Mouse (Mus musculus) left cerebral cortex, adult 9 months (tissue): ENCODE data around the gene Metrnl.
A peak's percentile ranks its signal among the peaks of the same experiment; 100 is the strongest.

Experiments used
- DNase-seq, 2 experiments: peaks; one replicate each; pipeline ENCODE4 v3.0.0; 2022; ENCODE audit warnings: low spot score in 2 of 2

The Metrnl gene

DNA sequence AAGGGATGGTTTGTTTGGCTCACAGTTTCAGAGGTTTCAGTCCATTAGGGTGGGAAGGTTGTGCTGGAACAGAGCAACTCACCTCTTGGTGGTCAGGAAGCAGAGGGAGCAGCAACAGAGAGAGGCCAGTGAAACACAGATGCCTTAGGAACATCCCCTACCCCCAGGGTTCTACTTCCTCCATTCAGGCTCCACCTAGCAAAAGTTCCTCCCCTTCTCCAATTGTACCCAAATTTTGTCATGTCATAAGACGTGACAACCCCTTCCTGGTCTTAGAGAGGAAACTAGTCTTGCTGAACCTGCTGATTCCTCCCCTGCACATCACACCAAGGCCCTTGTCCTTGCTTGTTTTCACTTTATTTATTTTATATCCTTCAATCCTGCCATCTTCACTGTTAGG is 32.8 kb downstream of the Metrnl start:
- no peak for DNase-seq

DNA sequence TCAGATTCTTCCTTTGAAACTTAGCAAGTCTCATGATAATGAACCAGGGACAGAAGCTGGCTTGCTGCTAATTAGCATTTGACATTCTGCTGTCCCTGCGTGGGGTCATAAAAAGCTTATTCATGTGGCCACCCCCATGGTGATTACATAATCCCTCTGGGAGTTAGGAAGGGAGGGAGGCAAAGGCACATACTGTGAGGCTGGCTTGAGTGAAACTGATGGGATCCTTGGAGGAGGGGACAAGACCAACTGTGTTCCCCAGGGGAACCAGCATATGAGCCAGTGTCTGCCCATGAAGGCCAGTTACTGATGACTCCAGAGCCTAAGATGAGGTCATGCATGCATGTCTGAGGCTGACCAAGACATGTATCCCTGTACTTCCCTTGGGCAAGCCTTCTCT is 33.5 kb downstream of the Metrnl start:
- DNase-seq, result no peak

DNA sequence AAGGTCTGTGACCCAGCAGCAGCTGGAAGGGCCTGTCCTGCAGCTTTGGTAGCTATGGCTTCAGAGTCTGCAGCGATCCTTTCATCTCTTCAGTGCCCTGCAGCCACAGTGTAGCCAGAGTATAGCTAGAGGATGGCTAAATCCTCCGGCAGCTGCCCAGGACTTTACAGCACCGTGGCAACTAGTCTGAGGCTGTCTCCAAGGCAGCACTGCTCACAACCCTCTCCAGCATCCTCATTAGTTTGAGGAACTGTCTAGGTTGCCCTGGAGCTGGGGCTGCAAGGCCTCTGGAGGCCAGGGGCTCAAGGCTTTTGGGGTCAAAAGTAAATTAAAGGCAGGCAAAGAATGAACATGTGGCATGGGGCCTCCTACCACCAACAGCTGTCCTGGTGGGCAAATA is 37.3 kb downstream of the Metrnl start:
- no peak for DNase-seq

DNA sequence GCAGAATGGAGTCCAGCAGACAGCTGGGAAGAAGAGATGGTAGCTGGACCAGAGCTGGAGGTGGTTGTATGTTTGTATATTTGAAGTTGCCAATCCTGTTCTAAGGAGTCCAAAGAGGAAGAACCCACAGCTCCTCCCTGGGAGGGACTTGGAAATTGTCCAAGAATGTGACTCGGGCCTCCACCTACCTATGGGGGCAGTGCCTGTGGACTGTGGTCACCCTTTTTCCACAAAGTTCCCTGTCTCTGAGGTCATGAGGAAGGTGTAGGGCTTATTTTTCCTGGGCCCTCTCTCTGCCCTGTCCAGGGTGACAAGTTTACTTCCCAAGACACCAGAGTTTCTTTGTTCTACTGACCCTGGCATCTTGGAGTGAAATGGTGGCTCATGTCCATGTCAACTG is 39.6 kb downstream of the Metrnl start:
- no peak for DNase-seq

DNA sequence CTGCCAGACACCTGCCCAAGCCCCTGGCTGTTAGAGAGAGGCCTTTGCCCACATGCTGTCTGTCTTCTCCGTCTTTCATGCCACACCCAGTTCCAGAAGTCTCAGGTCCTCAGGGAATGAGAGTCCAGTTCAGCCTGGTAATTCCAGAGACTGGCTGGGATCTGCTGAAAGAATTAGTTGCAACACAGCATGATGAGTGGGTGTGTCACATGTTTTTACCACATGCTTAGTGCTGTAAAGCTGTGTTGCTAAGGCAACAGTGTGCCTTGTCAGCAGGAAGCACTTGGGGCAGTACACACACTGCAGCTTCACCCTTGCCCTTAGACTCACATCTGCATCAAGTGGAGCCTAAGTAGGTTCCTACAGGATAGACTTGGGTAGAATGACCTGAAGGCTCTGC is 40.1 kb downstream of the Metrnl start:
- DNase-seq, result peak; percentile 14 to 39

DNA sequence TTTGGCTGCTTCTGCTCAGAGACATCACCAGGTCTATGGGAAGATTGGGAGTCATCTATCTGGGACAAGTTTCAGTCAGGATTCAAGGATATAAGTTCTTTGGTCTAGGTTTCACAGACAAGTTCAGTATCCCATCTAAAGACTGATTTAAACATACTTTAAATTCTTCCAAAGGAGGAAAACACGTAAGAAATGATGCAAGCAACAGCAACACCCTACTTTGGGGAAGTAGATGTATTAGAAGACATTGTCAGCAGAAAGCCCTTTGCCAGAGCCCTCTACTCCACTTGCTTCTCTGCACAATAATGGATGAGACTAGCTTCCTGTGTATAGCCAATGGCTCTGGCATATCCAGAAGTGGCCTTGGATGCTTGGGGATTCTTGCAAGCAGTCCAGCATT is 41.8 kb downstream of the Metrnl start:
- DNase-seq, result no peak

DNA sequence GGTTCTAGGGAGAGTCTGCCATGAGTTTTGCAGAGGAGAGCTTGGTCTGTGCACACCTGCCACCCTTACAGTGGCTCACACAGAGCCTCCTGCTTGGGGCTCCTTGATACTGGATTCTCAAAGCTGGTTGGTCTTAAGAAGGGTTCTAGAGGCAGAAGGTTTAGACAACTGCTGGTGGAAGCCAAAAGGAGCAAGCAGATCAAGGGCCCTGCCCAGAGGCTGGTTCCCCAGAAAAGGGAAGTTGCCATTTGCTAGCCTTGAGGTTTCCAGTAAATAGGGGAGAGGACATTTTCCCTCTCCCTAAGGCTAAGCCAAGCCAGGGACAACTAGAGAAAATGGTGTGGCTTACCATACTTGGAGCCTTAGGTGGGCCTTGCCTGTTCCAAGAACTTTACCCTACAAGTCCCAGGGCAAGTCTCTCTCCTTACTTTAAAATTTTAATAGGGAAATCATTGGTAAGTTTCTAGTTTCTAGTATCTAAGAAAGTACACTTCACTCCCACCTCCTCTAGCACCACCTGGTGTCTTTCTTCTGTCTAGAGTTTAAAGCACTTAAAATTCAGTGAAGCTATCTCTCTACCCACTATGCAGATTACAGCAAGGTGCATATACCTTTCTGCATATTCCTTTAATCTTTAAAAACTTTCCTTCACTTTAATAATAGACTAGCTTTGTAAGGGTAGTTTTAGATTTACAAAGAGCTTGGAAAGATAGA is 42.7 kb downstream of the Metrnl start:
- no peak for DNase-seq

DNA sequence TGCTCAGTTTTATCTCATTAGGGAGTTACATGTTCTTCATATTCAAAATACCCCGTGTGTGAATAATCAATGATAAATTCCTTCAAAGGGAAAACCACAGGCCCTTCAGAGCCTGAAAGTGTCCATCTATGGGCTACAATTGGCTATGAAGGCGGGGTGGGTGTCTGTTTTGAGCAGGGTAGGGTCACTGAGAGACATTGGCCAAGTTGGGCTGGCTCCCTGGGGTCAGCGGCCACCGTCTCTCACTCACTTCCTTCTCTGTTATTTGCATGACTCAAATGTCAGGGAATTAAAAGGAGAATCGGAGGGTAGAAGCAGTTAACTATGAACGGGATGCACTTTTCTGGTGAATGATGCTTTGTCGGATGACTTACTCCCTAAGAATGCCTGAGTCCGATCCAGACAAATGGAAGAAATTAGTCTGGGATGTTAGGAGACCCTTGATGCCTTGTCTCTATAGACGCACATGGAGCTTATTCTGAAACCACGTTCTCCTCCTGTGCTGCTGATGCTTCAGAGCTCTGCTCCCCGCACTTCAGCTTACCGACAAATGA is 45.7 kb downstream of the Metrnl start:
- no peak for DNase-seq

DNA sequence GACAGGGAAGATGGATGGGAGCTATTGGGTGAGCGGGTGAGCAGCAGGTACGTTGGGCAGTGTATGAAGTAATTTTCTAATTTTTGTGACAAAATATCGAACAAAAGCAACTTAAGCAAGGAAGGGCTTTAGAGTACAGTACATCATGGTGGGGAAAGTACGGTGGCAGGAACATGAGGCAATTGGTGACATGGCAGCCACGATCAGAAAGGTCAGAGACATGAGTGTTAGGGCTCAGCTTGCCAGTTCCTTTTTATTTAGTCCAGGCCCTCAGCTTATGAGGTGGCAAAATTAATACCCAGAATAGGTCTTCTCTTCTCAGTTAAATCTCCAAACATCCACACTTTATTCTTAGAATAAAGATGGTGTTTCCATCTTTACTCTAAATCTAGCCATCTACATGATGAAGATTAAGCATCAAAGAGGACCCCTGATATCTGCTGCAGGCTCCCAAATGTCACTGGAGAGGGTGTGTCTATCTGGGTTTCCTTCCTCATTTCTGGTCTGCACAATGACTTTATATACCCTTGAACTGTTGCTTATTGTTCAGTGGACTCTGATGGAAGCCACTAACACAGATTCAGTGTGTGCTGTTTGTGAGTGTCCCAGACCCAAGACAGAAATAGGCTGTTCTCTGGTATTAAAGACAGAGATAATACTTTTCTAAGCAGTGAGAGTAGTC is 46.8 kb downstream of the Metrnl start:
- DNase-seq, result no peak
